Mouse (Mus musculus) right cerebral cortex, postnatal 14 days (tissue): ENCODE results near the gene Hoxd11.

Experiments
- DNase-seq: peaks from one replicate; pipeline ENCODE4 v3.0.0; 2022

Gene Hoxd11

GRCm38 (mm10) chr2:74696442-74697335, 17.3 kb downstream of the Hoxd11 start:
- DNase-seq = no peak

GRCm38 (mm10) chr2:74697567-74698121, 18.3 kb downstream of the Hoxd11 start, which contains the start of gene Hoxd9:
Hoxd9 (plus strand) TSS chr2:74697727.
- DNase-seq = no peak

- DNase-seq = no peak
These were observed 19.1 kb downstream of the Hoxd11 start for GRCm38 (mm10) chr2:74698201-74699052.

- no peak for DNase-seq
These were observed 19.7 kb downstream of the Hoxd11 start for GRCm38 (mm10) chr2:74699053-74699430.

- no peak for DNase-seq
These were observed 20.5 kb downstream of the Hoxd11 start for GRCm38 (mm10) chr2:74699664-74700545.

- no peak for DNase-seq
These were observed 21.3 kb downstream of the Hoxd11 start for GRCm38 (mm10) chr2:74700546-74701112.

- peak; percentile 84 for DNase-seq
These were observed 22.8 kb downstream of the Hoxd11 start for GRCm38 (mm10) chr2:74701949-74702819.

- no peak for DNase-seq
These were observed 23.5 kb downstream of the Hoxd11 start for GRCm38 (mm10) chr2:74702820-74703219.

- DNase-seq = no peak
These were observed 24.0 kb downstream of the Hoxd11 start for GRCm38 (mm10) chr2:74703317-74703716.

- DNase-seq = no peak
These were observed 24.5 kb downstream of the Hoxd11 start for GRCm38 (mm10) chr2:74703720-74704392.

- DNase-seq = no peak
These were observed 25.1 kb downstream of the Hoxd11 start, which contains the start of gene Hoxd8 for GRCm38 (mm10) chr2:74704393-74704998. Hoxd8 (plus strand) TSS chr2:74704615.

GRCm38 (mm10) chr2:74704999-74705466, 25.7 kb downstream of the Hoxd11 start:
- no peak for DNase-seq

- DNase-seq = no peak
These were observed 26.2 kb downstream of the Hoxd11 start for GRCm38 (mm10) chr2:74705467-74706089.

- DNase-seq = no peak
These were observed 27.1 kb downstream of the Hoxd11 start for GRCm38 (mm10) chr2:74706393-74706960.

GRCm38 (mm10) chr2:74707599-74707998, 28.2 kb downstream of the Hoxd11 start:
- no peak for DNase-seq

- no peak for DNase-seq
These were observed 29.3 kb downstream of the Hoxd11 start for GRCm38 (mm10) chr2:74708676-74709075.

GRCm38 (mm10) chr2:74709465-74710419, 30.4 kb downstream of the Hoxd11 start:
- DNase-seq = no peak
